Mouse (Mus musculus) activated CD4-positive, CD25-positive, alpha-beta regulatory T cell, adult 4 months (primary cell): ENCODE results near the gene Rbm11. TPM values are rescaled to one million over a fixed set of nuclear protein-coding genes. Genes with fewer than 3 reads are reported as not detected.

Source experiments
- ATAC-seq: one replicate; pipeline ENCODE4 v1.8.0; 2017
- polyA plus RNA-seq, 2 experiments: library from polyadenylated mRNA; unstranded; fragments of 100-300 nt; shearing (Covaris generic); gene quantifications; one replicate each; pipeline ENCODE4 v1.2.1; 2017

Gene Rbm11
- polyA plus RNA-seq = 1 to 10 TPM; 1.1 to 1.7 TPM

DNA sequence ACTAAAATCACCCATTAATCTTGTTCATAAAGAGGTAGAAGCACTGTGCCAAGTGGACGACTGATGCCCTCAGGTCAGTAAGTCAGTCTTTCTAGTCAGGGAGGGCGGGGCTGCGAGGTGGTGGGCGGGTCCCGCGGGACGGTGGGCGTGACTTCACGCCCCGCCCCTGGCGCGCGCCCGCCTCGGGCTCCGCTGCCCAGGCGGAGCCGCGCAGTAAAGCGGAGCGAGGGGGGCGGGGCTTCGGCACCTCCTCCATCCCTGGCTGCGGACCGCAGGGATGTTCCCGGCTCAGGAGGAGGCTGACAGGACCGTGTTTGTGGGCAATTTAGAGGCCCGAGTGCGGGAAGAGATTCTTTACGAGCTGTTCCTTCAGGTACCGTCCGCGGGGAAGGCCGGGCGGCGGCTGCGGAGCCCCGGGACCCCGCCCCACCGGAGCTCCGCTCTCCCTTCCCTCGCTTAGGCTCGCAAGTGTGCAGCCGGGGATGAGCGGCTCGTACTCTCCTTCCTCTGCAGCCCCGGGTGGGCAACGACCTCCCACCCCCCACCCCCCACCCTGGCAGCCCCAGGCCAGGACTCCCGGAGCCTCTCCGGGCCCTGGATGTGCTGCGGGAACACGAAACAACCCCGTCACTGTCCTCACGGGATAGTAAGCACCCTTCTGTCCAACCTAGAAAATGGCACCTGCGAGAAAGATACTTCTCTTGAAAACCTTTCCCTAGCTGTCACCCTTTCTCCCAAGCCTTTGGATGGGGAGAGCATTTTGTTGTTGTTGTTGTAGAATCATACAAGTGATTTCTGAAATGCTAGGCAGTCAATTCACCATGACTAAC, at the start of gene Rbm11:
Rbm11 (plus strand) TSS at position 174 of the 830 bp plus-strand sequence.
- peak; percentile 79 for ATAC-seq

DNA sequence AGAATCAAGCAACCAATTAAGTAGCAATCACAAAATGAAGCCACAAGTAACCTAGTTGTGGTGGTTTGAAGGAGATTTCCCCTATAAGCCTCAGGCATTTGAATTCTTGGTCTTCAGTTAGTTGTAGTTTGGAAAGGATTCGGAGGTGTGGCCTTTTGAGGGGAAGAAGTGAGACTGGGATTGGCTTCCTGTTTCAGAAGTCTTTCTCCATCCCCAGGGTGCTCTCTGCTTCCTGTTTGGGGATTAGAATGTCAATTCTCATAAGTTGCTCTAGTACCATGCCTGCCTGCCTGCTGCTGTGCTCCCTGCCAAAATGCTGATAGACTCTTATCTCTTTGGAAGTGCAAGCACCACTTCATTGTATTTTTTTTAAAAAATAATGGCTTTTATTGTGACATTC, 47.3 kb upstream of the Rbm11 start:
- no peak for ATAC-seq

- no peak for ATAC-seq
Measured at GRCm38 (mm10) chr16:75562910-75563309, 29.7 kb upstream of the Rbm11 start.

GRCm38 (mm10) chr16:75582279-75582678, 10.4 kb upstream of the Rbm11 start:
- no peak for ATAC-seq

DNA sequence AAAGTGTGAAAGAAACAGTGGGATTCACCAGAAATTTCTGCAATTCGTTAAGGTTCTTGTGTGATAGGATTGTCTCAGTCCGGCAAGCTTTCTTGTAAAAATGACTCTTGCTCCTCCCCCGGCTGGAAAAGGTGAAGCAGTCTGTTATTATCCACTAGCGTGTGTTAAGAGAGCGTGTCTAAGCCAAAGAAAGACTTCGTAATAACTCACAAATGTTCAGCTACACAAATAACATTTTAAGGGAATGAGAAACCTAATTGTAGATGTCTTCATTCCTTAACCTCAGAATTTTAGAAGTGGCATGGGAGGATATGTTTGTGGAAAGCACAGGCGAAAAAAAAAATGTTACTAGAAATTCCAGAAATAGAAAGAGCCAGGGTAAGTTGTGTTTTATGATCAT, 6.7 kb upstream of the Rbm11 start, which contains the start of gene Lipi:
Lipi (minus strand) TSS at position 101 of the 400 bp plus-strand sequence.
- no peak for ATAC-seq

DNA sequence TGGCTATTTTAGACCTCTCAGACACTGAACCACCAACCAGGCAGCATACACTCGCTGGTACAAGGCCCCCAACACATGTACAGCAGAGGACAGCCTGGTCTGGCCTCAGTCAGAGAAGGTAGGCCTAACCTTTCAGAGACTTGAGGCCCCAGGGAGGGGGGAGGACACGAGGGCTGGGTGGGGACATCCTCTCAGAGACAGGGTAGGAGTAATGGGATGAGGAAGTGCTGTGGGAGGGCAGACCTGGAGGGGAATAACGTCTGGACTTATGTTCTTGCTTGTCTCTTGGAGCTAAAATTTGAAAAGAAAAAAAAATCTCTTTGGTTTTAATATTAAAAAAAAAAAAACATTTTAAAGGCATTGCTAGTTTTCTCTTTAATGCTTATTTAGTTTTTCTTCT, 6.2 kb upstream of the Rbm11 start:
- no peak for ATAC-seq

GRCm38 (mm10) chr16:75593501-75594183, 998 bp downstream of the Rbm11 start:
- ATAC-seq = peak; percentile 37

- ATAC-seq = no peak
Measured at GRCm38 (mm10) chr16:75606415-75606814, 13.8 kb downstream of the Rbm11 start.

DNA sequence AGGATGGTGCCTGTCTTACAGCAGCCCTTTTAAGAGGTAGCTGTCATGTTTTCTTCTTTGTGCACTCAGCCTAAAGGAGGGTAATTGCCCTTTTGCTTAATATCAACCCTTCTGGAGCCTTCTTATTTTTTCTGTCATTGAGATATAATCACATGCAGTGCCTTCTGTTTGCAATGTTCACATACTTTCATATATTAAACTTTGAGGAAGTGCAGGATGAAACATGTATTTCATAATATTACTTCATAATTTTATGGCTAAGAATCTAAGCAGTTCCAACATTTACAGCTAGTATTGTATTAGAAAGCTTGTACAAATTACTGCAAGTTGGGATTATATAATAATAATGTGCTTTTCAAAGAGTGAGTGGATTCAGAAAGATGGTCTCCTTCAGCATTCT, 19.9 kb downstream of the Rbm11 start:
- ATAC-seq = no peak

DNA sequence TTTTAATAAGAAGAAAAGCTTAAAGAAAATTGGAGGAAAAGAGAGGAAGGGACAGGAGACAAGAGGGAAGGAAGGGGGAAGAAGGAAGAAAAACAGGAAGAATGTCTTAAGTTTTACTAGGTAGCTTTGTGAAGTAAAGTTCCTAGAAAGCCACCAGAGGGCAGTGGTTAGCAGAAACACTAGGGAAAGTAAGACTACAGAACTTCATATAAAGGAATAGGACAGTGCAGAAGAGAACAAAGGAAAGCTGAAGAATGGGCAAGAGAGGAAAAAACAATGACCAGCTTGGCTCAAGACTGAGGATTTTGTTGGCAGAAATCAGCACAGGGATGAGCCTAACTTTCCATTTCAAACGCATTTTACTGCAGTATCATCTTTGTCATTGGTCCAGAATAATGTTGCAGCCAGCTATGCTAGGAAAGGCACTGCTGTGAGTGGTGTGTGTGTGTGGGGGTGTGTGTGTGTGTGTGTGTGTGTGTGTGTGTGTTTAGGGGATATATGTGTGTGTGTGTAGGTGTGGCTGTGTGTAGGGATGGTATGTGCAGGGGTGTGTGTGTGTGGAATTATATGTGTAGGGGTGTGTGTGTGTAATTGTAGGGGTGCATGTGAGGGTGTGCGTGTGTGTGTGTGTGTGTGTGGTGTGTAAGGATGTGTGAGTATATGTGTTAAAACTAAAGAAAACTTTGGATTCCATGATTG, 25.2 kb downstream of the Rbm11 start:
- peak; percentile 72 for ATAC-seq

- no peak for ATAC-seq
Measured at GRCm38 (mm10) chr16:75627862-75628261, 35.2 kb downstream of the Rbm11 start.

Other genes with a start within 250 kb of the Rbm11 start
- gene Lipi, start 6.8 kb upstream of the Rbm11 start, polyA plus RNA-seq = not detected
- 10 to 100 TPM; 12.1 to 13.7 TPM for gene Hspa13, start 174.3 kb downstream of the Rbm11 start, polyA plus RNA-seq